Mouse (Mus musculus) lung, postnatal 0 days (tissue): Measurements from ENCODE around the gene Etv5. TPM values are rescaled to one million over a fixed set of nuclear protein-coding genes. Genes with fewer than 3 reads are reported as not detected.

Source experiments
- ATAC-seq: fragments of 200-750 bp; cut with Nextera tagmentation; 2 replicates; pipeline ENCODE4 v1.8.0; 2017; ENCODE audit warnings: moderate library complexity
- DNase-seq: peaks from one replicate; pipeline ENCODE4 v3.0.0-alpha.2; 2016; ENCODE audit warnings: low spot score
- H3K27ac ChIP-seq: fragments of 300-500 bp; sonication (generic); 2 replicates; pipeline ENCODE4 v1.5.1; 2014; ENCODE audit warnings: antibody characterized with exemption, mild to moderate bottlenecking, low read length, mixed read lengths
- H3K27me3 ChIP-seq: fragments of 300-500 bp; sonication (generic); replicated peaks from 2 replicates; pipeline ENCODE4 v1.6.1; 2014; ENCODE audit warnings: low read length, mixed read lengths; ENCODE audit not compliant: insufficient read depth
- H3K36me3 ChIP-seq: fragments of 300-500 bp; sonication (generic); 2 replicates; pipeline ENCODE4 v1.6.1; 2014; ENCODE audit warnings: low read length, mixed read lengths; ENCODE audit not compliant: insufficient read depth
- H3K4me1 ChIP-seq: fragments of 300-500 bp; sonication (generic); 2 replicates; pipeline ENCODE4 v1.6.1; 2014; ENCODE audit warnings: antibody characterized with exemption, low read depth, low read length, mixed read lengths; ENCODE audit not compliant: insufficient read depth
- H3K4me2 ChIP-seq: fragments of 300-500 bp; sonication (generic); replicated peaks from 2 replicates; pipeline ENCODE4 v1.6.1; 2014; ENCODE audit warnings: low read depth, mild to moderate bottlenecking, low read length, moderate library complexity, mixed read lengths
- H3K4me3 ChIP-seq: fragments of 300-500 bp; sonication (generic); 2 replicates; pipeline ENCODE4 v1.5.1; 2014; ENCODE audit warnings: low read depth, low read length
- H3K9ac ChIP-seq: fragments of 300-500 bp; sonication (generic); replicated peaks from 2 replicates; pipeline ENCODE4 v1.6.1; 2014; ENCODE audit warnings: low read depth, mild to moderate bottlenecking
- H3K9me3 ChIP-seq: fragments of 300-500 bp; sonication (generic); 2 replicates; pipeline ENCODE4 v1.6.1; 2016; ENCODE audit warnings: low read length, mixed read lengths
- CTCF ChIP-seq: IDR thresholded peaks from 2 replicates; pipeline ENCODE4 v1.5.1; 2016; ENCODE audit warnings: antibody characterized with exemption, mild to moderate bottlenecking
- EP300 ChIP-seq: IDR thresholded peaks from 2 replicates; pipeline ENCODE4 v1.6.1; 2016; ENCODE audit warnings: antibody characterized with exemption, mild to moderate bottlenecking, control low read depth
- WGBS: fragments of 180-500 bp; shearing (Covaris S2); extraction: QIAGEN DNeasy Blood & Tissue Kit; methylation state at CpG from one replicate; pipeline ENCODE4 v1.1.7; 2014; 5-methylcytosine and 5-hydroxymethylcytosine counted together
- polyA plus RNA-seq: library from polyadenylated mRNA; unstranded; fragments of >200 nt; fragmentation: Nextera tagmentation; extraction: Ambion mirVana; gene quantifications from 2 replicates; pipeline ENCODE4 v1.2.1, GENCODE M21; 2015

Gene Etv5
- polyA plus RNA-seq, 1 experiment from 2014 or later = 78.5 TPM

GRCm38 (mm10) chr16:22405492-22405891 lies 34.0 kb downstream of the Etv5 start:
- no peak for TF ChIP-seq CTCF
- TF ChIP-seq EP300 = 0 out of 2 replicates have a peak, but pooled peaks have one; percentile 45
- no peaks in the 10 kb centered on the region for H3K36me3 ChIP-seq
- 0 out of 2 replicates have a peak overlapping the region, but pooled peaks have one; percentile 32 for H3K27ac ChIP-seq
- DNase-seq (peak; percentile 78), ATAC-seq (peak; percentile 53)
- H3K9ac ChIP-seq = no peak overlapping the region
- no peak overlapping the region for H3K4me3 ChIP-seq
- H3K9me3 ChIP-seq = no peaks in the 10 kb centered on the region
- H3K4me1 ChIP-seq = peaks cover 6% of the 10 kb centered on the region; the same call in 1 of the 2 replicates
- no peaks in the 10 kb centered on the region for H3K27me3 ChIP-seq
- 0 out of 2 replicates have a peak overlapping the region, but pooled peaks have one; percentile 14 for H3K4me2 ChIP-seq
- WGBS = 35% methylated on average over 10 of the region's 10 CpGs

- Histone ChIP-seq H3K27ac (no peak overlapping the region), H3K36me3 (no peaks in the 10 kb centered on the region; the same call in 1 of the 2 replicates), H3K4me2 (no peak overlapping the region), H3K9me3 (no peaks in the 10 kb centered on the region), H3K4me3 (no peak overlapping the region), H3K27me3 (no peaks in the 10 kb centered on the region), H3K9ac (no peak overlapping the region), H3K4me1 (peaks cover 6% of the 10 kb centered on the region; the same call in 1 of the 2 replicates)
- 87% methylated on average over 4 of the region's 4 CpGs for WGBS
- no peak for TF ChIP-seq EP300
- TF ChIP-seq CTCF = no peak
- ATAC-seq = no peak
- no peak for DNase-seq
Observed at GRCm38 (mm10) chr16:22403715-22404114, 35.8 kb downstream of the Etv5 start.

- TF ChIP-seq EP300 (no peak), CTCF (no peak)
- H3K27me3 ChIP-seq = no peaks in the 10 kb centered on the region
- peaks cover 6% of the 10 kb centered on the region; the same call in 1 of the 2 replicates for H3K4me1 ChIP-seq
- H3K27ac ChIP-seq = no peak overlapping the region
- H3K4me2 ChIP-seq = no peak overlapping the region
- H3K9ac ChIP-seq = no peak overlapping the region
- ATAC-seq (no peak), DNase-seq (no peak)
- H3K9me3 ChIP-seq = no peaks in the 10 kb centered on the region
- no peak overlapping the region for H3K4me3 ChIP-seq
- H3K36me3 ChIP-seq = no peaks in the 10 kb centered on the region; the same call in 1 of the 2 replicates
Observed at GRCm38 (mm10) chr16:22402600-22402999, 36.9 kb downstream of the Etv5 start.

- no peak overlapping the region for H3K27ac ChIP-seq
- no peak overlapping the region for H3K4me3 ChIP-seq
- no peak overlapping the region for H3K4me2 ChIP-seq
- ATAC-seq (no peak), DNase-seq (no peak)
- peaks cover 4% of the 10 kb centered on the region; the same call in 1 of the 2 replicates for H3K4me1 ChIP-seq
- 80% methylated on average over 6 of the region's 6 CpGs for WGBS
- TF ChIP-seq EP300 (no peak), CTCF (no peak)
- H3K9ac ChIP-seq = no peak overlapping the region
- no peaks in the 10 kb centered on the region for H3K9me3 ChIP-seq
- no peaks in the 10 kb centered on the region for H3K27me3 ChIP-seq
- H3K36me3 ChIP-seq = no peaks in the 10 kb centered on the region; the same call in 1 of the 2 replicates
Observed at GRCm38 (mm10) chr16:22400226-22400625, 39.3 kb downstream of the Etv5 start.

GRCm38 (mm10) chr16:22398784-22399453 lies 40.6 kb downstream of the Etv5 start:
- Histone ChIP-seq H3K4me2 (no peak overlapping the region), H3K4me3 (no peak overlapping the region), H3K27me3 (no peaks in the 10 kb centered on the region), H3K27ac (no peak overlapping the region), H3K9ac (no peak overlapping the region), H3K4me1 (no peaks in the 10 kb centered on the region), H3K36me3 (no peaks in the 10 kb centered on the region; the same call in 1 of the 2 replicates), H3K9me3 (no peaks in the 10 kb centered on the region)
- DNase-seq (no peak), ATAC-seq (no peak)
- WGBS = 72% methylated on average over 10 of the region's 10 CpGs
- no peak for TF ChIP-seq CTCF
- TF ChIP-seq EP300 = no peak

GRCm38 (mm10) chr16:22398354-22398753 lies 41.2 kb downstream of the Etv5 start:
- WGBS = 61% methylated on average over 11 of the region's 11 CpGs
- Histone ChIP-seq H3K4me3 (no peak overlapping the region), H3K27me3 (no peaks in the 10 kb centered on the region), H3K36me3 (no peaks in the 10 kb centered on the region; the same call in 1 of the 2 replicates), H3K27ac (no peak overlapping the region), H3K4me1 (no peaks in the 10 kb centered on the region), H3K9ac (no peak overlapping the region), H3K4me2 (no peak overlapping the region), H3K9me3 (no peaks in the 10 kb centered on the region)
- ATAC-seq (no peak), DNase-seq (no peak)
- no peak for TF ChIP-seq CTCF
- TF ChIP-seq EP300 = no peak
